Mouse (Mus musculus) hindbrain, embryonic 16.5 days (tissue): Measurements from ENCODE around the gene Selenoo. TPM values are rescaled to one million over a fixed set of nuclear protein-coding genes. Genes with fewer than 3 reads are reported as not detected.

Experiments used
- ATAC-seq: fragments of 200-750 bp; cut with Nextera tagmentation; 2 replicates; pipeline ENCODE4 v1.8.0; 2017; ENCODE audit warnings: moderate TSS enrichment, moderate library complexity
- H3K27ac ChIP-seq: fragments of 300-500 bp; sonication (generic); 2 replicates; pipeline ENCODE4 v1.5.1; 2014; ENCODE audit warnings: low read depth, mild to moderate bottlenecking, control low read depth, low read length, moderate library complexity
- H3K27me3 ChIP-seq: fragments of 300-500 bp; sonication (generic); replicated peaks from 2 replicates; pipeline ENCODE4 v1.6.1; 2014; ENCODE audit warnings: low read length; ENCODE audit not compliant: control insufficient read depth, insufficient read depth
- H3K36me3 ChIP-seq: fragments of 300-500 bp; sonication (generic); 2 replicates; pipeline ENCODE4 v1.6.1; 2014; ENCODE audit warnings: mild to moderate bottlenecking, low read length, moderate library complexity, mixed read lengths; ENCODE audit not compliant: control insufficient read depth, insufficient read depth
- H3K4me1 ChIP-seq: fragments of 300-500 bp; sonication (generic); 2 replicates; pipeline ENCODE4 v1.6.1; 2014; ENCODE audit warnings: low read depth, low read length; ENCODE audit not compliant: control insufficient read depth, insufficient read depth
- H3K4me2 ChIP-seq: fragments of 300-500 bp; sonication (generic); 2 replicates; pipeline ENCODE4 v1.6.1; 2014; ENCODE audit warnings: mild to moderate bottlenecking, low read length, control low read depth, moderate library complexity
- H3K4me3 ChIP-seq: fragments of 300-500 bp; sonication (generic); 2 replicates; pipeline ENCODE4 v1.5.1; 2014; ENCODE audit warnings: mild to moderate bottlenecking, low read length, control low read depth, moderate library complexity
- H3K9ac ChIP-seq: fragments of 300-500 bp; sonication (generic); 2 replicates; pipeline ENCODE4 v1.6.1; 2014; ENCODE audit warnings: low read depth, mild to moderate bottlenecking, control low read depth, low read length, moderate library complexity
- H3K9me3 ChIP-seq: fragments of 300-500 bp; sonication (generic); 2 replicates; pipeline ENCODE4 v1.6.1; 2014; ENCODE audit warnings: mild to moderate bottlenecking, low read length, moderate library complexity; ENCODE audit not compliant: control insufficient read depth
- WGBS: fragments of 180-500 bp; shearing (Covaris S2); extraction: QIAGEN DNeasy Blood & Tissue Kit; methylation state at CpG from one replicate; pipeline ENCODE4 v1.1.7; 2014; 5-methylcytosine and 5-hydroxymethylcytosine counted together
- polyA plus RNA-seq: library from polyadenylated mRNA; unstranded; fragments of >200 nt; fragmentation: Nextera tagmentation; extraction: Ambion mirVana; gene quantifications from 2 replicates; pipeline ENCODE4 v1.2.1, GENCODE M21; 2015

Gene Selenoo
- polyA plus RNA-seq, 1 experiment from 2014 or later = 16.4 TPM

DNA sequence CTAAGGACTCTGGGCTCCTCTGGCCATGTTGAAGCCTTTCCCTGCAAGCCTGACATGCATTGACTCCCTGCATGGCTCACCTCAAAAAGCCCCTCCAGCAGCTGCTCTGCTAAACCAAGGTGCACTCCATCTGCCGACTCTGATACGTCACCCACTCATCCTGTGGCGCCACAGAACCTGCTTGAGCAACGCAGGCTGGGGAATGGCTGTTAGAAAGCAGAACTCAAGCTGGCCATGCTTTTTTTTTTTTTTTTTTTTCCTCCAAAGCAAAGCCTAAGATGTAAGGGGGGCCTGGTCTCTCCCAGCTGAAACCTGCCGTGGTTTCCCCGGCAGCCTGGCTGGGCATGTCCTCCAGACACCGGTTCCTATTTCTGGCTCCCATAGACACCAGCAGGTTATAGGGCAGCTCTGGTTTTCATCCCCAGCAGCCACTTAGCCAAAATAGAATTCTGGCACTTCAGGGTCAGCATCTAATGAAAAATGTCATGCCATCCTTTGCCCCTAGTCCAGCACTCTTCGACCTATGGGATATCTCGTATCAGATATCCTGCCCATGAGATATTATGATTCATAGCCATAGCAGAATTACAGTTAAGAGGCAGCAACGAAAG is 14.8 kb upstream of the Selenoo start:
- H3K9ac ChIP-seq = 0 out of 2 replicates have a peak overlapping the region, but pooled peaks have one; percentile 0
- H3K4me3 ChIP-seq = no peak overlapping the region
- no peaks in the 10 kb centered on the region for H3K9me3 ChIP-seq
- H3K36me3 ChIP-seq = peaks cover 6% of the 10 kb centered on the region; the same call in 1 of the 2 replicates
- H3K27me3 ChIP-seq = no peaks in the 10 kb centered on the region
- 82% methylated on average over 10 of the region's 10 CpGs for WGBS
- H3K4me1 ChIP-seq = peaks cover 28% of the 10 kb centered on the region
- H3K4me2 ChIP-seq = no peak overlapping the region; the same call in 1 of the 2 replicates
- no peak for ATAC-seq
- no peak overlapping the region for H3K27ac ChIP-seq

DNA sequence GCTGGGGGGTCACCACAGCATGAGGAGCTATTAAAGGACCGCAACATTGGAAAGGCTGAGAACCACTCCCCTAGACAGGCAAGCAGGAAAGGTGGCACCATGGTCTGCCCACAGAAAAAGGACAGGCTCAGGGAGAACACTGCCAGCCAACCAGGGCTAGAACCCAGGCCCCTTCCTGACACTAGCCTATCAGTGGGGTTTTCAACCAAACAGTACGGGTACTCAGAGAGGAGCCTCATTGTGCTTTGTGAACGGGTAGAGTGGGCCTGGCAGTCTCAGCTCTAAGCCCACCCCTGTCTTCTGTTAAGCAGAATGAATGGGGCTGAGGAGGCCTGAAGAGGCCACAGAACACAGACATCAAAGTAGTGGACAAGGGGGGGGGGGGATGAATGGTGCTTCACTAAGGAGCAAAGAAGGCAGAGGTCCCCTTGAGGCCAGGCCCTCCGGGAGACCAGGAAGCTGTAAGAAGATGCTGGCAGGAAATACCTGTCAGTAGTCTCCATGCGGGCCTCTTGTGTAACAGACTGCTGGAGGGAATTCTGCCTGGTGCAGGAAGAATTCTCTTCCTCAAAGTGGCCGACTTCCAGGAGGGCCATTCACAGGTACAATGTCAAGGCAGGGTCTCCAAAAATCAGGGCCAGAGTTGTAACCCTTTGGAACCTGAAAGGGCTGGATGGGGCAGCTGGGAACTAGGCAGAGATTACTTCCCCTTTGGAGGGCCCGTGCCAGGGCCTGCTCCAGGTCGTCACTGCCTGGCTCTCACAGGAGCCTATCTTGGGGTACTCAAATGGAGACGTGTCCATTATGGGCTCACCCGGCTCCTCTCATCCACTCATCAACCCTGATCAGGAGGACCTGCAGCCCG is 14.0 kb upstream of the Selenoo start, which contains the start of gene Trabd:
Gene Trabd, plus strand, starts transcription at position 512 of the 865 bp plus-strand sequence.
- peak within 1 kb of the TSS; percentile 96 for H3K9ac ChIP-seq
- no peaks in the 10 kb centered on the region for H3K9me3 ChIP-seq
- peak within 1 kb of the TSS; percentile 90 for H3K27ac ChIP-seq
- H3K4me1 ChIP-seq = peaks cover 28% of the 10 kb centered on the region
- peak; percentile 38; the same call in 1 of the 2 replicates for ATAC-seq
- 20% methylated on average over 11 of the region's 11 CpGs for WGBS
- peak within 1 kb of the TSS; percentile 65 for H3K4me2 ChIP-seq
- H3K4me3 ChIP-seq = peak within 1 kb of the TSS; percentile 89
- H3K27me3 ChIP-seq = no peaks in the 10 kb centered on the region
- H3K36me3 ChIP-seq = peaks cover 5% of the 10 kb centered on the region; the same call in 1 of the 2 replicates

DNA sequence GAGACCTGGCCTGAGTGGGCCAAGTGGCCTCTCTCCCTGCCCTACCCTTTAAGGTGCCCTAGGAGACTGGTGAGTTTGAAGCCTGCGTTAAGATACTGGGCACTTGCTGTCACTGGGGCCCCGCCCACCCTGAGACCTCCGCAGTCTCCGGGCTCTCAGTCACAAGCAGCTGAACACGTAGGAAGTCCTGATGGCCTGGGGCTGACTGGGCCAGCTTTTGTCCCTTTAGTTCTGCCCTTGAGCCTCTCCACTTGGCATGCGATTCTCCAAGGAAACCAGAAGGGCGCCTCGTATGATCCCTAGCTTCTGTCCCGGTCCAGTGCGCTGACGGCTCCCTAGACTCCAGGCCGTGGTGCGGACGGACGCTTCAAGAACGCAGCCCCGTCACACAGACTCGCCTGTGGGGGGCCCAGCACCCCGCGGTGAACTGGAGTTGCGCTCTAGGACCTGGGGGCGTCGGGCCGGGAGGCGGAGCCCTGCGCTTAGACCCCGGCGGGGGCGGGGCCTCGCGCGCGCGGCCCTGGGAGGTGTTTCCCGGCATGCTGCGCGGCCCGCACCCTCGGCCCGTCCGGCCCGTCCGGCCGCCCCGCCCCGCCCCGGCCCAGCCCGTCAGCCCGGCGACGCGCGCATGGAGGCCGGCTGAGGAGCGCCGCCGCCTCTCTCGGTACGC is 13.3 kb upstream of the Selenoo start:
- Histone ChIP-seq H3K36me3 (peaks cover 1% of the 10 kb centered on the region; the same call in 1 of the 2 replicates), H3K4me1 (peaks cover 28% of the 10 kb centered on the region), H3K9me3 (no peaks in the 10 kb centered on the region), H3K27me3 (no peaks in the 10 kb centered on the region), H3K27ac (peak overlapping the region; percentile 90), H3K9ac (peak overlapping the region; percentile 96), H3K4me2 (peak overlapping the region; percentile 65), H3K4me3 (peak overlapping the region; percentile 89)
- WGBS = under 1% methylated on average over 40 of the region's 59 CpGs
- peak; percentile 93 for ATAC-seq

DNA sequence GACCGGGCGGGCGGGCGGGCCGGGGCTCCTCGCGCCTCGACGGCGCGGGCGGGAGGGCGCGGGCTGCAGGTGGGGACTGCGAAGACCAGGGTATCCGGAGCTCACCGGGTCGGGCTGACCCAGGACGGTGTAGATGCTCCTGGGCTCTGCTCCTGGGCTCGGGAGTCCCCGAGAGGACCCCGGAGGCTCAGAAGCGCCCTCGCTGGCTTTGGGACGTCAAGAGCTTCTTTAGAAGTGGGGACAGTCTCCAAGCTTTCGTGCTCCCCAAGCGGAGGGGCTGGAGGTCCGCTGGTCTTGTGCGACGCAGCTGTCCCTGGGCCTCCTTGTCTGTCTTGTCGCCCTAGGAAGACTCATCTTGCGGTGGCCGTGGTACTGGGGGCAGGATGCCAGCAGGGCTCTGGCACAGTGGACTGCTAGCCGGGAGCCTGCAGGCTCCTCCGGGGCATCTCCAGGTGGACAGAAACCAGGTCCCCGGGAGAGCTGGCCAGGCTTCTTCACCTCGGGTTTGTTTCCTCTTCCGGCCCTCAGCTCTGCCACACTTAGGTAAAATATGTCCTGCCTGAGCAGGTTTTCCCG is 12.6 kb upstream of the Selenoo start:
- ATAC-seq = peak; percentile 68; the same call in 1 of the 2 replicates
- H3K27me3 ChIP-seq = no peaks in the 10 kb centered on the region
- peak overlapping the region; percentile 89 for H3K4me3 ChIP-seq
- H3K9me3 ChIP-seq = no peaks in the 10 kb centered on the region
- peak overlapping the region; percentile 65 for H3K4me2 ChIP-seq
- H3K27ac ChIP-seq = peak overlapping the region; percentile 90
- H3K36me3 ChIP-seq = no peaks in the 10 kb centered on the region
- peaks cover 28% of the 10 kb centered on the region for H3K4me1 ChIP-seq
- peak overlapping the region; percentile 96 for H3K9ac ChIP-seq
- under 1% methylated on average over 27 of the region's 39 CpGs for WGBS

DNA sequence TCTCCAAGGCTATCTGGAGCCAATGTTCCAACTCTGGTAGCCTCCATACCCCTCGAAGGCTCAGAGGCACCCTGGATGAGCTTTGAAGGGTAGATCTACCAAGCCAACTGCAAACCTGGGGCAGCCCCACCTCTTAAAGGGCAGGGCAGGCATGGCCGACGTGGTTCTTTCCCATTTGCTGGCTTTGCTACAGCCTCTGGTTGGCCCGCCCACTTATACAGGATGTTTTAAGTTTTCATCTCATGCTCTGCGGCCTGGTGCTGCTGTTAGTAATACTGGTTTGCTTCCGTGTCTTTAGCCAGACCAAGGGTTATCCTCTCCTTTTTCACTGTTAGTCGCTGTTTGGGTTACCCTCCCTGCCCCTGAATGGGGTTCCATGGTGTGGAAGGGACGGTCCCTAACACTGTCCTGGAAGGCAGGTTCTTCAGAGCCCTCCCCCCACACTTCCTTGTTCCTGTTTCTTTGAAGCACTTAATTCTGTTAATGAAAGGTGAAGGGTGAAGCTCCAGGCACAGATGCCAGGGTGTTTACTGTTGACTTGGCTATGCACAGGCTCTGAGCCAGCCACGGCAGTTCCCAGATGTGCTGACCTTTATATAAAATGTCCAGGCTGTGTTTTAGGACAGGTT is 10.6 kb upstream of the Selenoo start:
- Histone ChIP-seq H3K9ac (peak overlapping the region; percentile 96), H3K4me1 (peaks cover 28% of the 10 kb centered on the region), H3K27me3 (no peaks in the 10 kb centered on the region), H3K9me3 (no peaks in the 10 kb centered on the region), H3K27ac (no peak overlapping the region), H3K36me3 (peaks cover 15% of the 10 kb centered on the region), H3K4me2 (peak overlapping the region; percentile 65), H3K4me3 (no peak overlapping the region)
- no peak for ATAC-seq
- 70% methylated on average over 9 of the region's 9 CpGs for WGBS

DNA sequence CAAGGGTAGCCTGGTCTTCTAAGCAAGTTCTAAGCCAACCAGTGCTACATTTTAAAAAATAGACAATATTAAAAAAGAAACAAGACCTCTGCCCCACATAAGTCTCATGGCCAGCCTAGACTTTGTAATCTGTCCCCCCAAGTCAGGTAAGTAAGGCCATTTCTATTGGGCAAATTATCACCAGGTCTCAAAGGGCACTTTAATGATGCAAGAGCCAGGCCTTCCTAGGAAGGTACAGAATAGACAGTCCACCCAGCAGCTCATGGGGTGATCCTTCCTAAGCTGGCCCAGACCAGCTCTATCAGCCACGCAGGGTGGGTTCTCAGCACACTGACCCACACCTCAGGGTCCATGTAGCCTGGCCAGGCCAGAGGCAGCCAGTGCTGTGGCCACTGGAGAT is 5.0 kb upstream of the Selenoo start:
- H3K27me3 ChIP-seq = no peaks in the 10 kb centered on the region
- H3K9ac ChIP-seq = no peak overlapping the region
- peaks cover 5% of the 10 kb centered on the region for H3K4me1 ChIP-seq
- WGBS = 100% methylated on average over 1 of the region's 1 CpGs
- peaks cover 45% of the 10 kb centered on the region for H3K36me3 ChIP-seq
- H3K27ac ChIP-seq = no peak overlapping the region
- no peak overlapping the region for H3K4me2 ChIP-seq
- no peak for ATAC-seq
- H3K4me3 ChIP-seq = no peak overlapping the region
- H3K9me3 ChIP-seq = no peaks in the 10 kb centered on the region

DNA sequence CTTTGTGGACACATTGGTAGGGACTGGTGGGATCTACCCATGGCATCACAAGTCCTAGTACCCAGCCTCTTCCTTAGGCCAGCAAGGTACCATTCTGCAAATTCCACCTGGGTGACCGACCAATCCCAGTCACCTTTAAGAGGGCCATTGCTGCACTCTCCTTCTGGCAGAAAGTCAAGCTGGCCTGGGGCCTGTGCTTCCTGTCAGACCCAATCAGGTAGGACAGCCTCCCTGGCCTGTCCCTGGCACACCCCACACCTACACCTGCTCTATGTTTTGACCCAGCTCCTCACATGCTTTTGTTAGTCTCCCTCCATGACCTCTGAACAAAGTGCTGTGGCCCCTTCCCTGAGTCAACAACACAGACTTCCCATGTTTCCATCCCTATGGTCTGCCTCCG is 4.1 kb upstream of the Selenoo start:
- no peak for ATAC-seq
- H3K9ac ChIP-seq = no peak overlapping the region
- WGBS = 98% methylated on average over 2 of the region's 2 CpGs
- no peaks in the 10 kb centered on the region for H3K9me3 ChIP-seq
- no peaks in the 10 kb centered on the region for H3K27me3 ChIP-seq
- H3K27ac ChIP-seq = no peak overlapping the region
- H3K4me3 ChIP-seq = no peak overlapping the region
- H3K4me1 ChIP-seq = peaks cover 5% of the 10 kb centered on the region
- H3K36me3 ChIP-seq = peaks cover 45% of the 10 kb centered on the region
- no peak overlapping the region for H3K4me2 ChIP-seq

DNA sequence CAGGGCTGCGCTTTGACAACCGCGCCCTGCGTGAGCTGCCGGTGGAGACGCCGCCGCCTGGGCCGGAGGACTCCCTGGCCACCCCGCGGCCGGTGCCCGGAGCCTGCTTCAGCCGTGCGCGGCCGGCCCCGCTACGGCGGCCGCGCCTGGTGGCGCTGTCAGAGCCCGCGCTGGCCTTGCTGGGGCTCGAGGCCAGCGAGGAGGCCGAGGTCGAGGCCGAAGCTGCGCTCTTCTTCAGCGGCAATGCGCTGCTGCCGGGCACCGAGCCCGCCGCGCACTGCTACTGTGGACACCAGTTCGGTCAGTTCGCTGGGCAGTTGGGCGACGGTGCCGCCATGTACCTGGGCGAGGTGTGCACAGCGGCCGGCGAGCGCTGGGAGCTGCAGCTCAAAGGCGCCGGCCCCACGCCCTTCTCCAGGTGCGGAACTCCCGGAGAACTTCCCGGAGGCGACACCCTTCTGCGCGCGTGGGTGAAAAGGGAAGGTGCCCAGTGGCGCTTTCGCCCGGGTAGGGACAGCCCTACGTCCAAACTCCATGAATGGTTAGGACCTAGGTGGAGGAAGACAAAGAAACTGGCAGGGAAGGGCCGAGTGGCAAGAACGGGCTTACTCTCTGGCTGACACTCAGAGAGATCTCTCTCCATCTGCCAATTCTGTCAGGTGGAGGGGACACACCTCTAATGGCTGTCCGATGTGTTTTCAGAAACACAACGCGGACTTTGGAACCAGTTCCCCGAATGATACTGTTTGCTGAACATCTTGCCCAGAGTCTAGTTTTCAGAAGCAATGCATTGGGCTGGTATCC is 566 bp downstream of the Selenoo start:
- H3K27ac ChIP-seq = peak overlapping the region; percentile 72
- H3K27me3 ChIP-seq = no peaks in the 10 kb centered on the region
- H3K36me3 ChIP-seq = peaks cover 36% of the 10 kb centered on the region
- ATAC-seq = peak; percentile 74
- H3K9me3 ChIP-seq = no peaks in the 10 kb centered on the region
- H3K4me1 ChIP-seq = peaks cover 15% of the 10 kb centered on the region
- peak overlapping the region; percentile 95 for H3K9ac ChIP-seq
- H3K4me3 ChIP-seq = peak overlapping the region; percentile 96
- H3K4me2 ChIP-seq = peak overlapping the region; percentile 96
- 7% methylated on average over 37 of the region's 68 CpGs for WGBS
